Mouse (Mus musculus) forebrain, embryonic 15.5 days (tissue): ENCODE measurements around the gene Atp1a4. TPM values are rescaled to one million over a fixed set of nuclear protein-coding genes. Genes with fewer than 3 reads are reported as not detected.

Experiments
- ATAC-seq: fragments of 200-750 bp; cut with Nextera tagmentation; replicated peaks from 2 replicates; pipeline ENCODE4 v1.8.0; 2017; ENCODE audit warnings: mild to moderate bottlenecking, moderate TSS enrichment, moderate library complexity
- H3K27ac ChIP-seq: fragments of 300-500 bp; sonication (generic); replicated peaks from 2 replicates; pipeline ENCODE4 v1.5.1; 2015; ENCODE audit warnings: mild to moderate bottlenecking, inconsistent platforms
- H3K27me3 ChIP-seq: fragments of 300-500 bp; sonication (generic); 2 replicates; pipeline ENCODE4 v1.6.1; 2015; ENCODE audit warnings: inconsistent platforms
- H3K36me3 ChIP-seq: fragments of 300-500 bp; sonication (generic); 2 replicates; pipeline ENCODE4 v1.6.1; 2015; ENCODE audit warnings: mild to moderate bottlenecking, inconsistent platforms
- H3K4me1 ChIP-seq: fragments of 300-500 bp; sonication (generic); 2 replicates; pipeline ENCODE4 v1.6.1; 2015; ENCODE audit warnings: inconsistent platforms
- H3K4me2 ChIP-seq: fragments of 300-500 bp; sonication (generic); replicated peaks from 2 replicates; pipeline ENCODE4 v1.6.1; 2015; ENCODE audit warnings: mild to moderate bottlenecking, inconsistent platforms
- H3K4me3 ChIP-seq: fragments of 300-500 bp; sonication (generic); 2 replicates; pipeline ENCODE4 v1.5.1; 2015; ENCODE audit warnings: mild to moderate bottlenecking, inconsistent platforms
- H3K9ac ChIP-seq: fragments of 300-500 bp; sonication (generic); replicated peaks from 2 replicates; pipeline ENCODE4 v1.6.1; 2015; ENCODE audit warnings: mild to moderate bottlenecking, inconsistent platforms
- H3K9me3 ChIP-seq: fragments of 300-500 bp; sonication (generic); 2 replicates; pipeline ENCODE4 v1.6.1; 2016; ENCODE audit warnings: inconsistent platforms
- WGBS: fragments of 180-500 bp; shearing (Covaris S2); methylation state at CpG from one replicate; pipeline ENCODE4 v1.1.7; 2015; ENCODE audit warnings: mixed read lengths; 5-methylcytosine and 5-hydroxymethylcytosine counted together
- polyA plus RNA-seq: library from polyadenylated mRNA; unstranded; fragments of >200 nt; fragmentation: Nextera tagmentation; extraction: Ambion mirVana; gene quantifications from 2 replicates; pipeline ENCODE4 v1.2.1, GENCODE M21; 2015

Gene Atp1a4
- 0.09 and 0.10 TPM in 2 replicates for polyA plus RNA-seq

- H3K9ac ChIP-seq: no peak within 1 kb of the TSS
- H3K4me2 ChIP-seq: no peak within 1 kb of the TSS
- H3K4me3 ChIP-seq: no peak within 1 kb of the TSS
- no peak for ATAC-seq
- no peaks in the 10 kb centered on the region for H3K9me3 ChIP-seq
- H3K4me1 ChIP-seq: peaks cover 6% of the 10 kb centered on the region
- no peaks in the 10 kb centered on the region for H3K27me3 ChIP-seq
- no peak within 1 kb of the TSS for H3K27ac ChIP-seq
- 90% methylated on average over 6 of the region's 6 CpGs for WGBS
- H3K36me3 ChIP-seq: no peaks in the 10 kb centered on the region
These were observed at the start of gene Atp1a4 for GRCm38 (mm10) chr1:172258314-172258713. Gene Atp1a4, minus strand, starts transcription at chr1:172258414.

DNA sequence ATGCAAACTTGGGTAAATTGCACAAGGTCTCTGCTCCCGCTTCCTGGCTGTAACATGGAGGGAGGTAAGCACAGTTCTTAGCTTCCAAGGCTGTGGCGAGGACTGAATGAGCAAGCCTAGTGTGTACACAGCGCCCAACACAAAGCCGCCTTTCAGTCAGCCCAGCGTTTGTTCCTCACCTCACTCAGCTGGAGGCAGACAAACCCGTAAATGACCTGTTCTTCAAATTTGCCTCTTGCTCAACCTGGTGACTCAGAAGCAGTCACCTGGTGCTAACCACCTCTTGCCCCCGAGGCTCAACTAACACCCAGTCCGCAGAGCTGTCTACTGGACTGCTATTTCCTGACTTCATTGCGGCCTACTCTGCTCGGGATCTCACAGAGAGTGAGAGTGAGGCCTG, 49.7 kb upstream of the Atp1a4 start:
- Histone ChIP-seq H3K36me3 (no peaks in the 10 kb centered on the region), H3K9ac (no peak overlapping the region), H3K4me2 (no peak overlapping the region), H3K27ac (peak overlapping the region; percentile 44), H3K9me3 (no peaks in the 10 kb centered on the region), H3K27me3 (no peaks in the 10 kb centered on the region), H3K4me1 (peaks cover 39% of the 10 kb centered on the region), H3K4me3 (no peak overlapping the region)
- WGBS: 38% methylated on average over 10 of the region's 10 CpGs
- no peak for ATAC-seq

GRCm38 (mm10) chr1:172306885-172307284, 48.7 kb upstream of the Atp1a4 start:
- Histone ChIP-seq H3K27me3 (no peaks in the 10 kb centered on the region), H3K4me3 (no peak overlapping the region), H3K27ac (no peak overlapping the region; the same call in 1 of the 2 replicates), H3K9ac (no peak overlapping the region), H3K4me1 (peaks cover 36% of the 10 kb centered on the region), H3K36me3 (no peaks in the 10 kb centered on the region), H3K9me3 (no peaks in the 10 kb centered on the region), H3K4me2 (no peak overlapping the region)
- ATAC-seq: no peak
- 55% methylated on average over 6 of the region's 6 CpGs for WGBS

- Histone ChIP-seq H3K36me3 (no peaks in the 10 kb centered on the region), H3K4me2 (no peak overlapping the region), H3K9ac (no peak overlapping the region), H3K4me3 (no peak overlapping the region), H3K9me3 (no peaks in the 10 kb centered on the region), H3K27ac (no peak overlapping the region), H3K4me1 (peaks cover 33% of the 10 kb centered on the region), H3K27me3 (no peaks in the 10 kb centered on the region)
- ATAC-seq: no peak
- 93% methylated on average over 4 of the region's 4 CpGs for WGBS
These were observed 48.0 kb upstream of the Atp1a4 start for GRCm38 (mm10) chr1:172306196-172306595.

DNA sequence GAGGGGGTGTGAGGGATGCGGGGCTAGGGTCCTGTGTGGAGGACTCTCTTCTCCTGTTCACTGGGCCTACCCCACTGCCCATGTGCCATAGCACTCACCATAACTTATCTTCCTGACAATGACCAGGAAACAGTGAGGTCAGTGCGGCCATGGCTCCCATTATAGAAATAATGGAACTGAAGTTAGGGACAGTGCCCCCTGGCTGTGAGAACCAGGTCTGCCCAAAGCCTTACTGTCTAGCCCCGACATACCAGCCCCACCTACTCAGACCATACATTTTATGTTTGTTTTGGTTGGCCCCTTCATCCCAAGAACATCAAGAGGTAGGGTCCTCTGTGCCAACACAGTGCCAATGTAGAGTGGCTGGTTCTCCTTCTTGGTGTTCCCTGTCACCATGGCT, 47.4 kb upstream of the Atp1a4 start:
- Histone ChIP-seq H3K9ac (no peak overlapping the region), H3K36me3 (no peaks in the 10 kb centered on the region), H3K4me3 (no peak overlapping the region), H3K27ac (no peak overlapping the region), H3K27me3 (no peaks in the 10 kb centered on the region), H3K4me2 (no peak overlapping the region), H3K4me1 (peaks cover 28% of the 10 kb centered on the region), H3K9me3 (no peaks in the 10 kb centered on the region)
- no peak for ATAC-seq
- WGBS: 82% methylated on average over 3 of the region's 3 CpGs

DNA sequence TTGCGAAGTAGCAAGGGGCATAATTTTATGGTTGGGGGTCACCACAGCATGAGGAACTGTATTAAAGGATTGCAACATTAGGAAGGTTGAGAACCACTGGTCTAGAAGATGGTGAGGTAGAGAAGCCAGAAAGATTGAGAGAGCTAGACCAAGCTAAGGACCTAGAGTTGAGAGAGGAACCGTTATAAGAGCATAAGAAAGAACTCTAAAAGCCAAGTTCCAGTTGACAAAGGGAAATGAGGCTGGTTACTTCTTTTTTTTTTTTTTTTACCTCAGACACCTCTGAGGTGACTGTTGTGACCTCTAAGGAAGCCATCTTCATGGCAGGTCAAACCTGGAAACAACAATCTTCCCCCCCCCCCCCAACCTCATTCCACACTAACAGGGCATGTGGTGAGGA, 46.9 kb upstream of the Atp1a4 start:
- no peak overlapping the region for H3K9ac ChIP-seq
- H3K4me2 ChIP-seq: no peak overlapping the region
- WGBS: 88% methylated on average over 2 of the region's 2 CpGs
- no peak overlapping the region for H3K4me3 ChIP-seq
- ATAC-seq: no peak
- H3K4me1 ChIP-seq: peaks cover 23% of the 10 kb centered on the region
- H3K9me3 ChIP-seq: no peaks in the 10 kb centered on the region
- no peak overlapping the region for H3K27ac ChIP-seq
- H3K27me3 ChIP-seq: no peaks in the 10 kb centered on the region
- no peaks in the 10 kb centered on the region for H3K36me3 ChIP-seq

- H3K27me3 ChIP-seq: no peaks in the 10 kb centered on the region
- H3K9ac ChIP-seq: no peak overlapping the region
- no peak for ATAC-seq
- WGBS: 82% methylated on average over 6 of the region's 6 CpGs
- H3K4me1 ChIP-seq: peaks cover 16% of the 10 kb centered on the region
- no peak overlapping the region for H3K4me2 ChIP-seq
- no peak overlapping the region for H3K27ac ChIP-seq
- H3K36me3 ChIP-seq: no peaks in the 10 kb centered on the region
- no peak overlapping the region for H3K4me3 ChIP-seq
- H3K9me3 ChIP-seq: no peaks in the 10 kb centered on the region
These were observed 46.2 kb upstream of the Atp1a4 start for GRCm38 (mm10) chr1:172304443-172304842.

GRCm38 (mm10) chr1:172302851-172303250, 44.6 kb upstream of the Atp1a4 start:
- no peak for ATAC-seq
- no peak overlapping the region for H3K27ac ChIP-seq
- H3K4me3 ChIP-seq: no peak overlapping the region
- 13% methylated on average over 6 of the region's 6 CpGs for WGBS
- no peaks in the 10 kb centered on the region for H3K27me3 ChIP-seq
- H3K4me1 ChIP-seq: peaks cover 11% of the 10 kb centered on the region
- no peak overlapping the region for H3K9ac ChIP-seq
- H3K4me2 ChIP-seq: no peak overlapping the region
- no peaks in the 10 kb centered on the region for H3K9me3 ChIP-seq
- no peaks in the 10 kb centered on the region for H3K36me3 ChIP-seq

DNA sequence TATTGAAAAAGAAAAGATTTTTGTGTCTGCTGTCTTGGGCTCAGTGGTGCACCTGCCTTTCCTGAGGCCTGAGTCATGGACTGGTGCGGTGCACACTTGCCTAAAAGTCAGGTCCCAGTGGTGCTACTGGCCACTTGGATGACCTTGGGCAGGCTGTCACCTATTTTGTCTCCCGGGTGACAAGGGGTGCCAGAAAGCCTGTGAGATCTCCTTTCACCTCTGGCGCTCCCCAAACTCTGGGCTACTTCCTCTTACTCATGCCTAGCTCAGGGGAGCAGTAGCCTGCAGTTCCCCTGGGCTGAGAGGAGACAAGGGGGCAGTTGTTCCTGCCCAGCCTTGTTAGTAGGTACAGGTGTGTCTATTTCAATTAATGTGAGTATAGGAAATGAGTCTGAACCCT, 44.1 kb upstream of the Atp1a4 start:
- no peaks in the 10 kb centered on the region for H3K36me3 ChIP-seq
- no peak overlapping the region for H3K27ac ChIP-seq
- 62% methylated on average over 3 of the region's 3 CpGs for WGBS
- no peaks in the 10 kb centered on the region for H3K9me3 ChIP-seq
- no peak overlapping the region for H3K4me3 ChIP-seq
- peaks cover 10% of the 10 kb centered on the region; the same call in 1 of the 2 replicates for H3K4me1 ChIP-seq
- no peaks in the 10 kb centered on the region for H3K27me3 ChIP-seq
- no peak for ATAC-seq
- no peak overlapping the region for H3K9ac ChIP-seq
- H3K4me2 ChIP-seq: no peak overlapping the region

- H3K27ac ChIP-seq: no peak overlapping the region
- H3K27me3 ChIP-seq: no peaks in the 10 kb centered on the region
- no peak overlapping the region for H3K4me3 ChIP-seq
- H3K9ac ChIP-seq: no peak overlapping the region
- no peak overlapping the region for H3K4me2 ChIP-seq
- WGBS: 50% methylated on average over 12 of the region's 12 CpGs
- H3K4me1 ChIP-seq: peaks cover 6% of the 10 kb centered on the region; the same call in 1 of the 2 replicates
- H3K9me3 ChIP-seq: no peaks in the 10 kb centered on the region
- no peaks in the 10 kb centered on the region for H3K36me3 ChIP-seq
- ATAC-seq: no peak
These were observed 43.0 kb upstream of the Atp1a4 start for GRCm38 (mm10) chr1:172301180-172301579.

GRCm38 (mm10) chr1:172300247-172300646, 42.0 kb upstream of the Atp1a4 start:
- no peak for ATAC-seq
- no peak overlapping the region for H3K27ac ChIP-seq
- no peaks in the 10 kb centered on the region for H3K27me3 ChIP-seq
- no peak overlapping the region for H3K9ac ChIP-seq
- H3K4me2 ChIP-seq: no peak overlapping the region
- no peaks in the 10 kb centered on the region for H3K9me3 ChIP-seq
- H3K4me1 ChIP-seq: peaks cover 14% of the 10 kb centered on the region
- H3K36me3 ChIP-seq: no peaks in the 10 kb centered on the region
- no peak overlapping the region for H3K4me3 ChIP-seq
- 65% methylated on average over 5 of the region's 5 CpGs for WGBS

DNA sequence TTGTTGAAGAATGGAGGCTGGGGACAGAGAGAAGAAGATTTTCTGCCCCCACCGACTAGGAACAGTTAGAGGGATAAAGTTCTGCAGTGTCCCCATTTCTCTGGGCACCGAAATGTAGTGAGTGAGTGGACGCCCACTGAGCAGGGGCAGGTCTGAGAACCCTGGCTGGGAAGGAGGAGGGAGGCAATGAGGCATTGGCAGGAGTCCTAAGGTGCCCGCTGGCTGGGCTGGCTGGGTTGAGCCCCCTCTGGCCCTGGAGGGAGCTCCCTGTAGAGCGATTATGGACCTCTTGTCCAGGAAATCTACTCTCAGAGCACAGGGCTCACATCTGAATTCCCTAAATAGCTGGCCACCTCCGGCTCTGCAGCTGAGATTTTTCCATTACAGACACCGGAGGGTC, 41.3 kb upstream of the Atp1a4 start:
- WGBS: 73% methylated on average over 7 of the region's 7 CpGs
- Histone ChIP-seq H3K4me3 (no peak overlapping the region), H3K4me1 (peaks cover 21% of the 10 kb centered on the region), H3K27ac (no peak overlapping the region), H3K9me3 (no peaks in the 10 kb centered on the region), H3K27me3 (no peaks in the 10 kb centered on the region), H3K36me3 (no peaks in the 10 kb centered on the region), H3K9ac (no peak overlapping the region), H3K4me2 (no peak overlapping the region)
- ATAC-seq: no peak
